Mouse (Mus musculus): ENCODE results near the gene Utp6.

DNA sequence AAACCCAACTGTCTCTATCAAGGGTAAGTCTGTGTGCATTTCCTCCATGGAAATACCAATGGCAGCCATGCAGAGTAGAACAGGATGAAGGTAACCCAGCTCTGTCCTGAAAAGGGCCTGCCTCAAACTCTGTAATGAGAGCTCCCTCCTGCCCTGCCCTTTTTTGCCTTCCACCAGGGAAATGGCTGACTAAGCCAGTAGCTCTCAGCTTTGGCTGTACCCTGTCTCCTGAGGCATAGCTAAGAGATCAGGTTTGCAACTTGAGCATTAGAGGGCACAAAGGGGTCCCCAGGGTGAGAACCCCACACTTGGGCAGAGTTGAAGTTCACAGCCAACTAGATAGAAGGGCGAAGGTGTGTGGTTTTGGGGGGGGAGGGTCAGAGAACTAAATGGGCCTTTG, 75.2 kb downstream of the Utp6 start:
- TF ChIP-seq CTCF (IDR thresholded peaks at IDR 0.05; ENCODE audit: extremely low read depth, insufficient read depth, insufficient read length, insufficient replicate concordance) (no peak), POLR2A (IDR thresholded peaks at IDR 0.05; ENCODE audit: low read depth, low read length) (no peak)

Measured in spleen, adult 2 months (tissue).